Mouse (Mus musculus): ENCODE measurements at regions not wholly inside any gene's neighbourhood (a gene's known extent, or its start where the extent isn't known, plus 50 kb on each side); places are given as distances from the start of the nearest gene placed in this dataset.
A peak's percentile ranks its signal among the peaks of the same experiment; 100 is the strongest.

DNA sequence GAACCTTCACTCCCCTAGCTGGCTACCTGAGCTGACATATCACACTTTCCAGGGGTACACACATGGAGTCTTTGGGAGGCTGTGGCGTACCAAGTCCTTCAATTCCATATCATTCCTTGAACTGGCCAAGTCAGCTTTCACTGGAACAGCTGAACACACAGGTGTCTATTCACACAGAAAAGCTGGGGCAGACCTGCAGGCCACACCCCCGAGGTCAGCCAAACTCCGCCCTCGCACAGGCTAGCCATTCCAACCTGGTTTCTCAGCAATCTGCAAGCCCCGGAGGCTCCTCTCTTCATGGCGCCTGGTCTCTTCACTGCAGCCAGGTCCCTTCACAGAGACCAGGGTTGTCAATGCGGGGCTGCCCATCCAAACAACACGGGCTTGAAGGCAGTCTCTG is 160.5 kb downstream of the Rybp start:
- no peaks in the 10 kb centered on the region for H3K36me3 ChIP-seq (ENCODE audit: control insufficient read depth, insufficient read depth, low read length)
- H3K27ac ChIP-seq (replicated peaks in 1 of 2; ENCODE audit: control insufficient read depth in 1 of 2, insufficient read depth in 1 of 2, low read depth in 2 of 2, low read length in 2 of 2), result peak overlapping the region; percentile 14 to 64; a peak in 2 of 4 replicates
- no peak for ATAC-seq (ENCODE audit: insufficient number of reproducible peaks, insufficient read depth, low FRiP score, low read depth)
- no peaks in the 10 kb centered on the region for H3K27me3 ChIP-seq (ENCODE audit: control insufficient read depth, insufficient read depth, low read length)
- no peak overlapping the region for H3K4me2 ChIP-seq (ENCODE audit: low read length)
- H3K9me3 ChIP-seq (ENCODE audit: control insufficient read depth, low read length), result no peaks in the 10 kb centered on the region
- WGBS, result 58% methylated on average over 8 of the region's 8 CpGs
- H3K9ac ChIP-seq (ENCODE audit: low read length), result no peak overlapping the region
- H3K4me3 ChIP-seq (ENCODE audit: control insufficient read depth in 1 of 2, insufficient read depth in 1 of 2, low read depth in 1 of 2, low read length in 2 of 2), result no peak overlapping the region
- peaks cover 15 to 30% of the 10 kb centered on the region in 2 experiments for H3K4me1 ChIP-seq (ENCODE audit: control insufficient read depth in 2 of 2, insufficient read depth in 2 of 2, low read length in 2 of 2)

DNA sequence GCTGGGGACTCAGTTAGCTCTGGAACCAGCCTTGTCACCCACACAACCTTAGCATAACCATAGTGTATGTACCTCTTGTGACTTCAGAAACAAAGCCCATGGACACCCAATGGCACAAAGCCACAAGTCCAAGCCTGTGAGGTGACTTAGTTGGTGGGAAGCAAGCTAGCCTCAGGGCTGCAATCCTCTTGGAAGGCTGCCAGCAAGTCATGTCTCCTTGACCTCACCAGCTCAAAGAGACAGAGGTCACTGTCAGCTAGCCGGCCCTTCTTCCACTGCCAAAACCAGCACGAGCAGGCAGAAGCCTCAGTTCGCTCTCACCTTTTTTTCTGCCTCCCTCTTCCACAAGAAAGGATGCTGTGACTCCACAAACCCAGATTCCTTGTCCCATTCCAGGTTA is 161.0 kb downstream of the Rybp start:
- no peak overlapping the region for H3K4me3 ChIP-seq (ENCODE audit: control insufficient read depth in 1 of 2, insufficient read depth in 1 of 2, low read depth in 1 of 2, low read length in 2 of 2)
- WGBS, result 56% methylated on average over 3 of the region's 3 CpGs
- 0 out of 4 replicates have a peak overlapping the region, but pooled peaks of 1 of the 2 experiments have one; percentile 12 for H3K27ac ChIP-seq (replicated peaks in 1 of 2; ENCODE audit: control insufficient read depth in 1 of 2, insufficient read depth in 1 of 2, low read depth in 2 of 2, low read length in 2 of 2)
- H3K4me2 ChIP-seq (ENCODE audit: low read length), result no peak overlapping the region
- no peaks in the 10 kb centered on the region for H3K36me3 ChIP-seq (ENCODE audit: control insufficient read depth, insufficient read depth, low read length)
- ATAC-seq (ENCODE audit: insufficient number of reproducible peaks, insufficient read depth, low FRiP score, low read depth), result no peak
- H3K9ac ChIP-seq (ENCODE audit: low read length), result no peak overlapping the region
- no peaks in the 10 kb centered on the region for H3K27me3 ChIP-seq (ENCODE audit: control insufficient read depth, insufficient read depth, low read length)
- no peaks in the 10 kb centered on the region for H3K9me3 ChIP-seq (ENCODE audit: control insufficient read depth, low read length)
- H3K4me1 ChIP-seq (ENCODE audit: control insufficient read depth in 2 of 2, insufficient read depth in 2 of 2, low read length in 2 of 2), result peaks cover 15 to 30% of the 10 kb centered on the region in 2 experiments

DNA sequence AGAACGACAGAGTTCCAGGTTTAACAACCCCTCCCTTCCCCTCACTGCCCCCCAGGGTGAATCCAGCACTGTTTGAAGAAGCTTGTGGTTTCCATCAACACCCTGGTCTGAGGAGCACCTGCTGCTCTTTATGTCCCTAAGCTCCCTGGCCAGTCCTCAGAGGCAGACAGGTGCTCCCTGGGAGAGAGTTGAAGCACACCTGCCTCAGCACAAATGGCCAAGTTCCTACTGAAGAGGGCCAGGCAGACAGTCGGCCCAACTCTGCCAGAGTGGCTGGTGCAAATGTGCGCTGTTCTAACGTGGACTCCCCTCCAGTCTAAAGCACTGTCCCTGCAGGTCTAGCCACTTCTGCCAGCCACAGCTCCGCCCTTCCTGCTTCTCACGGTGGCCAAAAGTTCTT is 166.0 kb downstream of the Rybp start:
- H3K4me3 ChIP-seq (ENCODE audit: control insufficient read depth in 1 of 2, insufficient read depth in 1 of 2, low read depth in 1 of 2, low read length in 2 of 2), result no peak overlapping the region
- ATAC-seq (ENCODE audit: insufficient number of reproducible peaks, insufficient read depth, low FRiP score, low read depth), result no peak
- H3K9me3 ChIP-seq (ENCODE audit: control insufficient read depth, low read length), result peaks cover 6% of the 10 kb centered on the region; the same call in 1 of the 2 replicates
- no peak overlapping the region for H3K27ac ChIP-seq (replicated peaks in 1 of 2; ENCODE audit: control insufficient read depth in 1 of 2, insufficient read depth in 1 of 2, low read depth in 2 of 2, low read length in 2 of 2)
- no peak overlapping the region for H3K9ac ChIP-seq (ENCODE audit: low read length)
- H3K36me3 ChIP-seq (ENCODE audit: control insufficient read depth, insufficient read depth, low read length), result no peaks in the 10 kb centered on the region
- WGBS, result 46% methylated on average over 6 of the region's 6 CpGs
- no peak overlapping the region for H3K4me2 ChIP-seq (ENCODE audit: low read length)
- H3K27me3 ChIP-seq (ENCODE audit: control insufficient read depth, insufficient read depth, low read length), result no peaks in the 10 kb centered on the region
- peaks cover 12 to 26% of the 10 kb centered on the region in 2 experiments for H3K4me1 ChIP-seq (ENCODE audit: control insufficient read depth in 2 of 2, insufficient read depth in 2 of 2, low read length in 2 of 2)

DNA sequence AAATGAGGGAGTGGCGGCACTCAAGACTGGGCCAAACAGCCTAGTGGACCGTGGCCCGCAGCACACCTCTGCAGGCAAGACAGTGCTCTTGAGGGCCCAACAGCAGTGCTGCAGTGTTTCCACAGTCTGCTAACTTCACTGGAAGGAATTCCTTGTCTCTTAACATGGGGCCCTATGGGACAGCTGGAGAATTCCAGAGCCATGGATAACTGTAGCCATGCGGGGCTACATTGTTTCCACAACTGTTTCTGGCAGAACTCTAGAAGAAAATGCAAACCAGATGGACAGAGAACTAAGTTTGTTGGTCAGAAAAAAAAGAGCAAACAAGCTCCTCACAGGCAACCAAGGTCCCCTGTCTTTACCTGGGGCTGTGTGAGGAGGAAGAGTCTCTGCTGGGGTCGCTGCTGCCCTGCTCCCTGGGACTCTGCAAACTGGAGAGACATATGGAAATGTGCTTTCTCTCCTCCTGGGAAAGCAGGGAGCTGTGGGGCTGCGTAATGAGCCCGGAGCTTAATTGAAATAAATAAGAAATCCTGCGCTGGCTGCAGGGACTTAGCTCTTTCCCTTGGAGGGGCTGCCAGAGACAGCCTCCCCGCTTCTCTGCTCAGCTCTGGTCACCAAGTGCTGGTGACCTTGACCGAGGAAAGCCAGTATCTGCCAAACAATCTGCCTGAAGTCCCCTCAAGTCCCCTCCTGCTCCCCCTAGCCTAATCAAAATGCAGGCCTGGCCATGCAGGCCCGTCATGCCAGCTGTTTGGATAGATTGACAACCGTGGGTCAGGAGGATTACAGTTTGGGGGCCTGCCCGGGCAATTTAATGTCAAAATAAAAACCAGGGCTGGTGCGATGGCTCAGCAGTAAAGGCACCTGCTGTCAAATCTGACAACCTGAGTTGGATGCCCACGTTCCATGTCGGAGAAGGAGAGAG is 167.0 kb downstream of the Rybp start:
- H3K27me3 ChIP-seq (ENCODE audit: control insufficient read depth, insufficient read depth, low read length), result no peaks in the 10 kb centered on the region

DNA sequence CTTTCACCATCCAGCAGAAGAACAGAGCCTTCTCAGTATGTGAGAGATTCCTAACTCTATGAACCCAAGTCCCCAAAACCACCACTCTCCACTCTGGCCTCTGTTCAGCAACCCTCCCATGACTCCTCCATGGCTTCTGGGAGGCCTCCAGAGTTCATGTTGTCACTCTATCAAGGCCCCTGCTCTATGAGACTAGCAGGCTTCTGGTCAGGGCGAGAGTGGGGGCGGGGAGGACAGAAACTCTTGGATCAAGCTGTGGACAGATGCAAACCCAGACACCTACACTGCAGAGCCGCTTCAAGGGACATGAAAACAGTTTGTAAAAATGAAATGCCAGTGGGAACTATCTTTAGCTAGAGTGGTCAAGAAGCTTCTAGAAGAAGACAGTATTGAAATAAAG is 170.2 kb downstream of the Rybp start:
- Histone ChIP-seq H3K27me3 (ENCODE audit: control insufficient read depth, insufficient read depth, low read length) (no peaks in the 10 kb centered on the region), H3K27ac (replicated peaks in 1 of 2; ENCODE audit: control insufficient read depth in 1 of 2, insufficient read depth in 1 of 2, low read depth in 2 of 2, low read length in 2 of 2) (no peak overlapping the region), H3K4me1 (ENCODE audit: control insufficient read depth in 2 of 2, insufficient read depth in 2 of 2, low read length in 2 of 2) (peaks cover 14 to 17% of the 10 kb centered on the region in 2 experiments), H3K36me3 (ENCODE audit: control insufficient read depth, insufficient read depth, low read length) (no peaks in the 10 kb centered on the region), H3K9me3 (ENCODE audit: control insufficient read depth, low read length) (peaks cover 6% of the 10 kb centered on the region; the same call in 1 of the 2 replicates), H3K4me3 (ENCODE audit: control insufficient read depth in 1 of 2, insufficient read depth in 1 of 2, low read depth in 1 of 2, low read length in 2 of 2) (no peak overlapping the region), H3K9ac (ENCODE audit: low read length) (no peak overlapping the region), H3K4me2 (ENCODE audit: low read length) (no peak overlapping the region)
- ATAC-seq (ENCODE audit: insufficient number of reproducible peaks, insufficient read depth, low FRiP score, low read depth), result no peak
- WGBS, result 56% methylated on average over 3 of the region's 3 CpGs

More for the DNA sequence above, 167.0 kb downstream of the Rybp start:
- Histone ChIP-seq H3K27ac (replicated peaks in 1 of 2; ENCODE audit: control insufficient read depth in 1 of 2, insufficient read depth in 1 of 2, low read depth in 2 of 2, low read length in 2 of 2) (no peak overlapping the region), H3K4me2 (ENCODE audit: low read length) (no peak overlapping the region), H3K36me3 (ENCODE audit: control insufficient read depth, insufficient read depth, low read length) (no peaks in the 10 kb centered on the region), H3K9ac (ENCODE audit: low read length) (no peak overlapping the region), H3K9me3 (ENCODE audit: control insufficient read depth, low read length) (peaks cover 6% of the 10 kb centered on the region; the same call in 1 of the 2 replicates), H3K4me1 (ENCODE audit: control insufficient read depth in 2 of 2, insufficient read depth in 2 of 2, low read length in 2 of 2) (peaks cover 12 to 17% of the 10 kb centered on the region in 2 experiments), H3K4me3 (ENCODE audit: control insufficient read depth in 1 of 2, insufficient read depth in 1 of 2, low read depth in 1 of 2, low read length in 2 of 2) (no peak overlapping the region)
- ATAC-seq (ENCODE audit: insufficient number of reproducible peaks, insufficient read depth, low FRiP score, low read depth), result no peak
- WGBS, result 70% methylated on average over 16 of the region's 16 CpGs

DNA sequence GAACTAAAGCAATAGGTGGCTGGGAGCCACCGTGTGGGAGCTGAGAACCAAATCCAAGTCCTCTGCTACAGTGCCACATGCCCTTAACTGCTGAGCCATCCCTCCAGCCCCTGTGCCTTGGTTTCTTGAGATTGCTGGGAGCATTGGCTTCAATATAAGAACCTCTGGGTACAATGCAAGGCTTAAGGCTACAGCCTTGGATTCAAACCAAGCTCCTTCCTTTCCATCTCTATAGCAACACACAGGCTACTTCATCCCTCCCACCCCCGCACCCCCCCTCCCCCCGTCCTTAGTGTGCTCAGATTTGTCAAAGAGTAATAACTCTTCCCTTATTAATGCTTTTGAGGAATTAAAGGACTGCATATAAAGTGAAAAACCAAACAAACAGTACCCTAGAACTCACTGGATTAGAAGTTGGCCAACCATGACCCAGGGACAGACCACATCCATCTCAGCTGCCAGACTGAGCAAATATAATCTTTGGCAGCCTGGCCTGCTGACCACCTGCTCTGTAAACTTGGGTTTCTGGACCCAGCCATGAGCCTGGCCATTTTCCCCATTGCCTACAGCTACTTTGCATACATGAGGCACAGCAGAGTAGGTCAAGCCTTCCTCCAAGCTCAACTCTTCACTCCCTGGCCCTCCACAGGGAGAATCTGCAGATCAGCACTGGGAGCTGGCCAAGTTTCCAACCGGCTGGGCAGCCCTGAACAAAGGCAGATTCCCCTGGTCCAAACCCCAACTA is 173.7 kb downstream of the Rybp start:
- ATAC-seq (ENCODE audit: insufficient number of reproducible peaks, insufficient read depth, low FRiP score, low read depth), result no peak
- H3K27ac ChIP-seq (replicated peaks in 1 of 2; ENCODE audit: control insufficient read depth in 1 of 2, insufficient read depth in 1 of 2, low read depth in 2 of 2, low read length in 2 of 2), result no peak overlapping the region
- H3K4me3 ChIP-seq (ENCODE audit: control insufficient read depth in 1 of 2, insufficient read depth in 1 of 2, low read depth in 1 of 2, low read length in 2 of 2), result no peak overlapping the region
- peaks cover 21 to 32% of the 10 kb centered on the region in 2 experiments for H3K4me1 ChIP-seq (ENCODE audit: control insufficient read depth in 2 of 2, insufficient read depth in 2 of 2, low read length in 2 of 2)
- no peak overlapping the region for H3K9ac ChIP-seq (ENCODE audit: low read length)
- H3K27me3 ChIP-seq (ENCODE audit: control insufficient read depth, insufficient read depth, low read length), result no peaks in the 10 kb centered on the region; the same call in 1 of the 2 replicates
- WGBS, result 70% methylated on average over 4 of the region's 4 CpGs
- H3K9me3 ChIP-seq (ENCODE audit: control insufficient read depth, low read length), result peaks cover 4% of the 10 kb centered on the region; the same call in 1 of the 2 replicates
- H3K4me2 ChIP-seq (ENCODE audit: low read length), result no peak overlapping the region
- no peaks in the 10 kb centered on the region for H3K36me3 ChIP-seq (ENCODE audit: control insufficient read depth, insufficient read depth, low read length)

DNA sequence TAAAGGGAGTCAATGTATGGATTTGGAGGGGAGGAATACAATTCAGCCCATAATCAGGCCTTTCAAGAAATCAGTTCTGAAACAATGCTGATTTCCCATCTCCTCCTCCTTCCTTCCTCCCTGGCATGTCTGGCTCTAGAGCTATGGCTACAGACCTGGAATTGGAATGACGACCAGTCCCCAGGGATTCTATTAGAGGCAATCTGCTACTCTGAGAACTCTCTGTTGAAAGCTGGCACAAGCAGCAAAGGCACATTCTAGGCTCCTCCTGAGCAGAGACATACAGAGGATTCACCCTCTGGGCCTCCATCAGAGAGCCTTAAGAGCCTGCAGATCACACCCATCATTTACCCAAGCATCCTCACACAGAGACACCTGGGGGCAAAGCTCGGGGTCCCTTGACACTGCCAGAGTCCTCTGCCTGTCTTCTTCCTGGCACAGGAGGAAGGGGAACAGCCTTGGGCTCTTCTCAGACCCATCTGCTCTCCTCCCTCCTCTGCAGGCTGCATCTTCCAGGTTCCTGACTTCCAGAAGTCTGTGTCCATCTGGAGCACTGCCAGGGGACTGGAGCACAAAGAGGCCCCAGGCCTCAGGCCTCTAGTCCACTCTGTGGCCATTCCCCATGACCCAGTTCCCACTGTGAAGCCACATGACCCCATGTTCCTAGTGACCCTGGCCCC is 176.2 kb downstream of the Rybp start:
- Histone ChIP-seq H3K9me3 (ENCODE audit: control insufficient read depth, low read length) (no peaks in the 10 kb centered on the region), H3K9ac (ENCODE audit: low read length) (no peak overlapping the region; the same call in 1 of the 2 replicates), H3K36me3 (ENCODE audit: control insufficient read depth, insufficient read depth, low read length) (no peaks in the 10 kb centered on the region), H3K4me1 (ENCODE audit: control insufficient read depth in 2 of 2, insufficient read depth in 2 of 2, low read length in 2 of 2) (peaks cover 26 to 35% of the 10 kb centered on the region in 2 experiments), H3K4me3 (ENCODE audit: control insufficient read depth in 1 of 2, insufficient read depth in 1 of 2, low read depth in 1 of 2, low read length in 2 of 2) (no peak overlapping the region), H3K27me3 (ENCODE audit: control insufficient read depth, insufficient read depth, low read length) (no peaks in the 10 kb centered on the region; the same call in 1 of the 2 replicates), H3K27ac (replicated peaks in 1 of 2; ENCODE audit: control insufficient read depth in 1 of 2, insufficient read depth in 1 of 2, low read depth in 2 of 2, low read length in 2 of 2) (no peak overlapping the region), H3K4me2 (ENCODE audit: low read length) (no peak overlapping the region)
- ATAC-seq (ENCODE audit: insufficient number of reproducible peaks, insufficient read depth, low FRiP score, low read depth), result no peak
- WGBS, result 78% methylated on average over 2 of the region's 2 CpGs

All from heart, embryonic 14.5 days (tissue).